Mouse (Mus musculus): ENCODE measurements around the gene Neurog3. TPM values are rescaled to one million over a fixed set of nuclear protein-coding genes. Genes with fewer than 3 reads are reported as not detected.

Gene Neurog3
- total RNA-seq, 2 experiments from 2014 or later = not detected

DNA sequence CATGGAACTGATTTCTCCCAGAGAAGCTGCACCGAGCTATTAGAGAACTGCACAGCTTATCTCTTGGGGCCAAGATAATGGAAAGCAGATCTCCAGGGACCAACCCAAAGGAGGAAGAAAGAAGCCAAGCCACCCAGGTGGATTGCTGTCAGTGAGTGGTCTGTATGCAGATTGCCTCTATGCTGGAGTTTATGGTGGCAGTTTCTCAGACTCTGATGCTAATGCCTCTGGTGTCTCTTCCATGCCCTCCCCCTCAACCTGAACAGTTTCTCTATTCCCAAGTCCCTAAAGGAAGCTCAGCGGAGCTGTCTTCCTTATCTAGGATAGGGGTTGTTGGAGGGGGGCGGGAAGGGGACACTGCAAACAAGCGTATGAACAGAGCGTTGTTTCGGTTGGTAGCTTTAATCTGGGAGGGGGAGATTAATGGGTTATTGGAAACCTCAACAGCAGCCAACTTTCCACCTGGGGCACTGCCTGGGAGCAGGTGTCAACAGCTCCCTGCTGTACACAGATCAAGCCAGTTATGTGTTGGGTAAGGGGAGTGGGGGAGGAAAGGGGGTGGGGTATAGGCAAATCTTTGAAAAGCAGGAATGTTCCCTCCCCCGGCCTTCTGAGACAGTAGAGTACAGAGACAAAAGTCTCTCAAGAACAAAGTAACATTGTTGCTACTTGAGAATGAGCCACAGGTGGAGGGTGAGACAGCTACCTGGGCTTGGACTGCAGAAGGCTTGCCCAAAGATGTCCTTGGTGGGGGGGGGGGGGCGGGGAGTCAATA lies 3.0 kb downstream of the Neurog3 start:
- ATAC-seq (replicated peaks; ENCODE audit: poor library complexity, severe bottlenecking) = no peak

DNA sequence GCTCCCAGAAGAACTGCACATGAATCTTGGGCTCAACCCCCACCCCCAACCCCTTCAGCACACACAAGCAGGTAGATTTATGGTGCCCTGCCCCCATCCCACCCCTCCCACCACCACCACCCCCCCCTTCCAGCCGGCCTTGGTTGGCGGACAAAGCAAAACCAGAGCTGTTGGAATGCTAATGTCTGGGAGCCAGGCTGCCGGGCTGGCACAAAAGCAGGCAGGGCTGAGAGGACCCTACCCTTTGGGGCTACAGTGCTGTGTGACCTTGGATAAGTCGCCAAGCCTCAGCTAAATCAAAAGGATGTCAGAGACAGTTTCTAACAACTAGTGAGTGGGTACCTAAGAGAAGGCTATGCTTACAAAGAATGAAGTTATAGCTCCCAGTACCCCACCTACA lies 4.3 kb downstream of the Neurog3 start:
- no peak for ATAC-seq (replicated peaks; ENCODE audit: poor library complexity, severe bottlenecking)

DNA sequence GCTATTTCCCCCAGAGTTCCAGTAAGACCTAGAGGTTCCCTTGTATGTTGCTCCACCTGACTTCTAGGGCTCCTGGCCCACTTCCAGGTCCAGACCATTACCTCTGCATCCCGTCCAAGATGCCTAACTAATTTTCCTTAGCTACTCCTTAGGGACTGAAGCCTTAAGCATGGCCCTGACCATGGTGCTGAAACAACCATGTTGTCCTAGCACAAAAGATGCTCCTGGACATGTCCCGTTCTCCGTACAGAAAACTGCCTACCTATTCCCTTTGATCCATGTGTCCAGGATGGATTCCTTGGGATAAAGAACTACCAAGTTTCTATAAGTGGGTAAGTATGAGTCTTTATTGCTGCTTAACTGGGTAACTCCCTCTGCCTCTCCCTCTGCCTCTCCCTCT lies 5.2 kb downstream of the Neurog3 start:
- ATAC-seq (replicated peaks; ENCODE audit: poor library complexity, severe bottlenecking) = no peak

DNA sequence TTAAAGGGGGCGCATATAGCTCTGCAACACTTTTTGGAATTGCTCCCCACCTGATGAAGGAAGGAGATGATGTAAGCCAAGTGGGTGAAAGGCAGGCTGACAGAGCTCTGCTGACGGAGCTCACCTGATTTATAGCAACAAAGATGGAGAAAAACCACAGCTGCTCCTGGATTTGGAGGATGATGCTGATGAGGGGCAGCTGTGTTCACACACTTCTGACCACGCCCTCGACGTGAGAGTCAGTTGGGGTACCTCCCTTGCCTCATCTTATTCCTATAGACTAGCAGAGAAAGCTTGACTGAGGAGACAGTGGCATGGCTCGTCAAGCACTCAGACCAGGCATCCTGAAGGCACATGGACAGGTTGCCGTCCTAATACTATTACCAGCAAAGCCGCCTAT lies 10.9 kb downstream of the Neurog3 start, which contains the start of gene Fam241b:
Fam241b (minus strand) TSS at position 101 of the 400 bp plus-strand sequence.
- ATAC-seq (replicated peaks; ENCODE audit: poor library complexity, severe bottlenecking) = no peak

DNA sequence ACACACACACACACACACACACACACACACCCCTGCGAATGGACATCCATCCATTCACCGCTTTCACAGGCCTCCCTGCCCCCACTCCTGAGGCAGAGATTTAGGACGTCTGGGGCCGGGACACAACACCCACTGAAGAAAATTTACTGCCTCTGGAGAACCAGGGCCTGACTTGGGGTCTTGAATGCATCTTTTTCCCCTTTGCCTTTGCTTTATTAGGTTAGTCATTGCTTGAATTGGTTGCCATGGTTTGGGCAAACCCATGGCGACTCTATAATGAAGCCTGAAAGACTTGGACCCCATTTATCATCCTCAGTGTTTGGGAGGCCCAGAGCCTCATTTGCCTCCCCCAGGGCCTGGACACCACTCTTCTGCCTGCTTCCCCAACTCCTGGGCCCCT lies 13.1 kb downstream of the Neurog3 start:
- no peak for ATAC-seq (replicated peaks; ENCODE audit: poor library complexity, severe bottlenecking)

DNA sequence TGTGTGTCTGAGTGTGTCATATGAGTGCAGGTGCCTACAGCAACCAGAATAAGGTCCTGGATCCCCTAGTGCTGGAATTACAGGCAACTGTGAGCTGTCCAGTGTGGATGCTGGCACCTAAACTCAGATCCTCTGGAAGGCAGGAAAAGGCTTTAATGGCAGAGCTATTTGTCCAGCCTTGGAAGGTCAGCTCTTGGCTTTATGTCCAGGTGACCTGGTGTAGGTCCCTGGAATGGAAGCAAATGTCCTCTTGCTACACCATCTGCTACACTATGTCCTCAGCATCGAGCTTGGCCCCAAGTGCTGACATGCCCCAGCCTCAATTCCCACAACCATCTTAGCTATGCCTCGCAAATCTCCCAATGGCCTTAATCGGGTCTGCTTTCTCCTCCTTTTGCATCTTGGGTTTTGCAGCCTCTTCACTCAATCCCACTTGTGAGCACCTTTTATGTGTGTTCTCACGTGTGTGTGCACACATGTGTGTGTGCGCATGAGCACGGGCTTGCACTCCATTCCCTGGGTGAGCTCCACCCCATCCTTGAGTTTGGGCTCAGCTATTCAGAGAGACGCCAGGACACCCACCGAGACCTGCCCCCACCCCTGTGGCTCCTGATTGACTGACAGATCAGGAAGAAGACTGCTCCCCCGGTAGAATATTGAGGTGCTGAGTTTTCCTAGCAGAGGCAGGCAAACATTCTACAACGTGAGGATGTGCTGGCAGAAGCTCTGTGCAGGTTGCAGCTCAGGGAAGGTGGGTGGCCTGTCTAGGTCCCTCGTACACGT lies 14.8 kb downstream of the Neurog3 start:
- ATAC-seq (replicated peaks; ENCODE audit: poor library complexity, severe bottlenecking) = no peak

DNA sequence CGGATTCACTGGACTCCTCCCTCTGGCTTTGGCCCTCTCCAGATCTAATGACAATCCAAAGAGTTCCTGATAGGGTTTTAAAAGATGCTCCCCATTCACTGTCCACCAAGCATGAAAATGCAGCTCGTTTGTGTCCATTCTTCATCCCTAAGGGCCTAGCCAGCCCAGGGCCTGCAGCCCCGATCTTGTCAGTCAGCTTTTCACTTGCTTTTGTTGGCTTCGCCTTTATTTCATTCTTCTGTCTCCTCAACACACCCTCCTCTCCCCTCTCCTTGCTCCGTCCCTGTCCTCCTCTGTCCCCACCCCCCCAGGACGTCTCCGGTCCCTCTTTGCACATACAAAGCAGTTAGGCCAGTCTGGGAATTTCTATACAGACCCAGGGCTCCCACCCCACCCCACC lies 17.0 kb downstream of the Neurog3 start:
- ATAC-seq (replicated peaks; ENCODE audit: poor library complexity, severe bottlenecking) = no peak

DNA sequence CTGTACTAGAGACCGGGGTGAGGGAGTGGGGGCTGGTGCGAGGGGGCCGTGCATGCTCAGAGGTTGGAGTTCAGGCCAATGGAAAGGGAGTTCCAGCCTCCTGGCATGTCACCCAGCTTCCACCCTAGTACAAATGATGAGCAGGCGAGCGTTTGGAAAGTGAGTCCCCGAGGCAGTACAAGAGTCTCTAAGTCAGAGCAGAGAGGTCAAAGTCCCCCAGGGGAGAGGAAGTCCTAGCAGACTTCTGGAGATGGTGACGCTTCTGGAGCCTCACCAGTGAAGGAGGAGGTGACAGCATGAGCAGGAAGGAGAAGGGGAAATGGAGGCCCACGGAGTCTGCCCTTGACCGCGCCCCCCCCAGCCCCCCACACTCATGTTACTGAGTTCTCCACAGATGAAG lies 29.5 kb downstream of the Neurog3 start:
- ATAC-seq (replicated peaks; ENCODE audit: poor library complexity, severe bottlenecking) = no peak

DNA sequence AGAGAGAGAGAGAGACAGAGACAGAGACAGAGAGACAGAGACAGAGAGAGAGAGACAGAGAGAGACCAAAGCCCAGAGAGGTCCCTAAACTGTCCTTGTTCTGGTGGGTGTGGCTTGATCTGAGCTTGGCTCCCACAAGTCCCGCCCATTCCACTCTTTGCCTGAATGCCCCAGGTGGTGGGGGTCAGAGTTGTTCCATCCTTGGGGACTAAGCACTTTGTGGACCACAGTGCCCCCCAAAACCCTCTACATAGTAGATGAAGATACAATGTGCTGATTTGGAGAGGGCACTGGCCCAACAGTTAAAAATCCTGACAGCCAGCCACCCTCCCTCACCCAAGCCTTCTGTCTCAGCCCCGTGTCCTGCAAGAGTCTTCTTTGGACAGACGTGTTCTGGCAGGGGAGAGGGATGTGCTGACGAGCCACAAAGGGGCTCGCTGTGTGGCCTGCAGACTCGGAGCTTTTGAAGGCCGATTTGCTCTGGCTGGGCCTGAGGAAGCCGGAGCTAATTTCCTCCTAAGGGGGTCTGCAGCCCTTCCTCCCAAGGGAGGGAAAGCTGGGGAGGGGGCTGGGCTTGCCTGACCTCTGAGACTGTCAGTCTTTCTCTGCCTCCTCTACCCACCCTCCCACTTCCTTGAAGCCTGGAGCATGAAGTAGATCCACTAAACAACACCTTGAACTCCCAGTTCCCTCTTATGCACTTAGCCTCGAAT lies 40.1 kb downstream of the Neurog3 start:
- ATAC-seq (replicated peaks; ENCODE audit: poor library complexity, severe bottlenecking) = no peak

DNA sequence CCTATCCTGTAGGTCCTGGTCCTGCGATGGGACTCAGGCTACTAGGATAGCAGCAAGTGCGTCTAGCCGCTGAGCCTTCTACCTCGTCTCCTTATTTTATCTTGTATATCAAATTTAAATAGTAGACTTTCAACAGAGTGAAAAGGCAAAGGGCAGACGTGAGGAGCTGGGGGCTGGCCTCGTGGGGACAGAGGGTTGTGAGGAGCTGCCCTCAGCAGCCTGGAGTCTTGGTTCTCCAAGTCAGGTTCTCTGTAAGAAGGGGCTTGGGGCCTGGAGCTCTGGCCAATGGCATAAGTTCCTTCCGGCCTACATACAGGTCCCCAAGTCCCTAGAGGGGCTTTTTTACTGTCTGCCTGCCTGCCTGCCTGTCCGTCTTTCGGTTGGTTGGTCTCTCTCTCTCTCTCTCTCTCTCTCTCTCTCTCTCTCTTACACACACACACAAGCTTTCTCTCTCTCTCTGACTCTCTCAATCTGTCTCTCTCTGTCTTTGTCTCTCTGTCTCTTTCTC lies 41.1 kb downstream of the Neurog3 start:
- no peak for ATAC-seq (replicated peaks; ENCODE audit: poor library complexity, severe bottlenecking)

DNA sequence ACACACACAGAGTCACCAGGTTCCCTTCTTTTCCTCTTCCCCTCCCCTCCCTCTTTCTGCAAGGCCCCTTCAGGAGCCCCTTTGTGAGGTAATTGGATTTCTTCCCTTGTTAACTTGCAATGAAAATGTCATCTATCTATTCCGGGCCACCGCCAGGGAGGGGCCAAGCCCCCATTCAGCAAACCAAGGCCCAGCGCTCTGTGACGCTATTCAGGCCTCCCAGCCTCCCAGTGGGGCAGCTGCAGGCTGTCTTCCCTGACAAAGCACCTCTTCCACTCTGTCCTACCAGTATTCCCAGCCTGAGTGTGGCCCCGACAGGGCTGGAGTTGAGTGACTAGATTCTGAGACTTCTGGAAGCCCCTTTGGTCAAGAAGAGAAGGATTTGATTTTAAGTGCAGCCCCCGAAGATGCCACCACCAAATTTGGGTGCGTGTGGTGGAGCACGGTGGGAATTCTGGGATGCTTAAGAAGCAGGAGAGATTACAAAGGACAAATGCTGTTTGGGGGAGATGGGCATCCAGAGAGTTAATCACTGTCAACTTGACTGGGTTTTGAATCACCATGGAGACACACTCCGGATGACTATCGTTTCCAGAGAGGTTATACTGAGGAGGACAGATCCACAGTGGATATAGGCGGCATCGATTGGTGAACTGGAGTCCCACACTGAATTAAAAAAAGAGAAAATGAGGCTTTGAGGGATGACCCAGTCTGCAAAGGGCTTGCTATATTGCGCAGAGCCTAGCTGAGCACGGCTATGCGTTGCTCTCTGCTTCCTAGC lies 41.8 kb downstream of the Neurog3 start:
- ATAC-seq (replicated peaks; ENCODE audit: poor library complexity, severe bottlenecking) = no peak

DNA sequence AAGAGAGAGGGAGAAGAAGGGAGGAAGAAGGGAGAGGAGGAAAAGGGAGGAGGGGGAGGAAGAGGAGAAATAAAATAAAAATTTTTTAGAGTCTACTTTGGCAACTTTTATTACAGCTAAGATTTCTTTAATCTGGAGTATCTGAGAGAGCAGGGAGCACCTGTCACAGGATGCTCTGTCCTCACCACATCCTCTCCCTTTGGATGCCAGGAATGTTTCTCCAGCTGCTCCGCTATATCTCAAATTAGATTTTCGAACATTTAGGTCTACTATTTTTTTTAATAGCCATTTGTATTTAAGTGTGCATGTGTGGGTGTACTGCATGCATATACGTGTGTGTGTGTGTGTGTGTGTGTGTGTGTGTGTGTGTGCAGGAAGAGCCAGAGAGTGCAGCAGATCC lies 47.1 kb downstream of the Neurog3 start:
- no peak for ATAC-seq (replicated peaks; ENCODE audit: poor library complexity, severe bottlenecking)

DNA sequence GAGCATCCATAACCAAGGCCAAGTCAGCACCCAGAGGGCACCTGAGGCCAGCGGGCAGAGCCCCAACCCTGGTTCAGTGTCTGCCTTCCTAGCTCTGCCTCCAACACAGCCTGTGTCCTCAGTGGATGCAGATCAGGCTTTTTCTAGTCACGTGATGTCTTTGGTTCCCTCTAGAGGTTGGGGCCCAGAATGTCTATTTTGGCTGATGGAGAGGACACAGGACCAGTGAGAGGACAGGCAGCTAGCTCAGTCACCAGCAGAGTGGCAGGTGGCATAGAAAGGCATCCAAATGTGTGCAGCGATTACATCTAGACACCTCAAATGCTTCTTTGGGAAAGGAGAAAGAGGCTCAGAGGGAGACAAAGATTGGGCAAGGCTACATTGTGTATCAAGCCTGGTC lies 48.8 kb downstream of the Neurog3 start:
- ATAC-seq (replicated peaks; ENCODE audit: poor library complexity, severe bottlenecking) = no peak

DNA sequence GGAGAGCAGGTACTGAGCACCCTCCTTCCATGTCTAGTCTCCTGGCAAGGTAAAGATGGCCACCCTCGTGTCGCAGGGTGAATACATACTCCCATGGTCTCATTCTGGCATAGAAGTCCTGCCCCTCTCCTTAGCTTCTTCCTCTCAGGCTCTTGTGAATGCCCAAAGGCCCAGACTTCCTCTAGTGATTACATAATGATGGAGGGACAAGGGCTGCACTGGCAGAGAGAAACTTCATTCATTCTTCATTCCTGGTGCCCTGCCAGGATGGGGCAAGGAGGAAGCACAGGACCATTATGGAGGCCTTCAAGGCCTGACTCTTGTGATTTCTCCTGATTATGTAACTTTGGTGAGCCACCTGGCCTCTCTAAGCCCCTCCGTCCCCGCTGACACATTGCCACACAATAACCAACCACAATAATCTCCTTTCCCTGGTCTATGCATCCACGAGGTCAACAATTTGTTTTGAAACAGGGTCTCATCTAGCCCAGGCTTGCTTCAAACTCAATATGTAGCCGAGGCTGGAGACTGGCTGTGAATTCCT lies 49.7 kb downstream of the Neurog3 start:
- ATAC-seq (replicated peaks; ENCODE audit: poor library complexity, severe bottlenecking) = peak; percentile 79

DNA sequence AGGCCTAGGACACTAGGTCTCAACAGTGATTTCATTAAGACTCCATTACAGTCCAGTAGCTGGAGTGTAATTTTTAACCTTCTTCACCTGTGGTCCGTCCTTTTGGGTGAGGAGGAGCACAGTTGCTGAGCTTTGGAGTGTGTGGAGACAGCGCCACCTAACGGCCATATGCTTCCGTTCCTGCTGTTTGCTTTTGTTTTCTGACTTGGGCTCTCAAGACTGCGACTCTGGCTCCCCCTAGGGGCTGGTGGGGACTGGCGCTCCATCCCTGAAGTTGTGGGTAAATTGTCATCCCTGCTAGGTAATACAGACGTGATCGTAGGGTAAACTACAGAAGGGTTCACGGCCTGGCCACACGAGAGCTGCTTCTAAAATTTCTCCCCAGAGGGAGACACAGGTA lies 50.2 kb downstream of the Neurog3 start:
- ATAC-seq (replicated peaks; ENCODE audit: poor library complexity, severe bottlenecking) = peak; percentile 86

Other genes with a start within 250 kb of the Neurog3 start
- not detected in 2 replicates for gene Col13a1, start 154.0 kb upstream of the Neurog3 start, total RNA-seq (2014; fragmentation: Nextera tagmentation)
- gene Col13a1, start 154.0 kb upstream of the Neurog3 start, total RNA-seq (2017) = not detected in 2 replicates
- gene Fam241b, start 10.8 kb downstream of the Neurog3 start, total RNA-seq (2014; fragmentation: Nextera tagmentation) = not detected in 2 replicates
- gene Fam241b, start 10.8 kb downstream of the Neurog3 start, total RNA-seq (2017) = not detected in 2 replicates
- not detected in 2 replicates for gene Tspan15, start 98.2 kb downstream of the Neurog3 start, total RNA-seq (2014; fragmentation: Nextera tagmentation)
- 0.13 TPM in 1 of 2 replicates, not detected in the other for gene Tspan15, start 98.2 kb downstream of the Neurog3 start, total RNA-seq (2017)
- not detected in 2 replicates for gene Tacr2, start 119.3 kb downstream of the Neurog3 start, total RNA-seq (2014; fragmentation: Nextera tagmentation)
- gene Tacr2, start 119.3 kb downstream of the Neurog3 start, total RNA-seq (2017) = 0.22 TPM in 1 of 2 replicates, not detected in the other
- 46.4 and 67.3 TPM in 2 replicates for gene Hk1, start 246.8 kb downstream of the Neurog3 start, total RNA-seq (2014; fragmentation: Nextera tagmentation)
- 72.6 and 73.2 TPM in 2 replicates for gene Hk1, start 246.8 kb downstream of the Neurog3 start, total RNA-seq (2017)

Data from granulocyte monocyte progenitor cell, adult 5-6 weeks (primary cell).